Mouse (Mus musculus) hindbrain, embryonic 11.5 days (tissue): ENCODE measurements around the gene Acer3. TPM values are rescaled to one million over a fixed set of nuclear protein-coding genes. Genes with fewer than 3 reads are reported as not detected.
A peak's percentile ranks its signal among the peaks of the same experiment; 100 is the strongest.

Source experiments
- ATAC-seq: fragments of 200-750 bp; cut with Nextera tagmentation; 2 replicates; pipeline ENCODE4 v1.8.0; 2017; ENCODE audit warnings: mild to moderate bottlenecking, moderate TSS enrichment, moderate library complexity; ENCODE audit not compliant: low FRiP score
- DNase-seq: peaks from one replicate; pipeline ENCODE4 v3.0.0-alpha.2; 2015; ENCODE audit warnings: low spot score
- H3K27ac ChIP-seq: fragments of 300-500 bp; sonication (generic); 2 replicates; pipeline ENCODE4 v1.5.1; 2014; ENCODE audit warnings: mild to moderate bottlenecking, low read depth, low read length
- H3K27me3 ChIP-seq: fragments of 300-500 bp; sonication (generic); 2 replicates; pipeline ENCODE4 v1.6.1; 2014; ENCODE audit warnings: mild to moderate bottlenecking, low read length, moderate library complexity, mixed read lengths; ENCODE audit not compliant: control insufficient read depth, insufficient read depth
- H3K36me3 ChIP-seq: fragments of 300-500 bp; sonication (generic); 2 replicates; pipeline ENCODE4 v1.6.1; 2014; ENCODE audit warnings: mild to moderate bottlenecking, low read length, moderate library complexity, mixed read lengths; ENCODE audit not compliant: control insufficient read depth, insufficient read depth
- H3K4me1 ChIP-seq: fragments of 300-500 bp; sonication (generic); replicated peaks from 2 replicates; pipeline ENCODE4 v1.6.1; 2014; ENCODE audit warnings: low read length, mixed read lengths; ENCODE audit not compliant: control insufficient read depth, insufficient read depth
- H3K4me2 ChIP-seq: fragments of 300-500 bp; sonication (generic); replicated peaks from 2 replicates; pipeline ENCODE4 v1.6.1; 2014; ENCODE audit warnings: mild to moderate bottlenecking, low read depth, low read length
- H3K4me3 ChIP-seq: fragments of 300-500 bp; sonication (generic); 2 replicates; pipeline ENCODE4 v1.5.1; 2014; ENCODE audit warnings: low read depth, low read length
- H3K9ac ChIP-seq: fragments of 300-500 bp; sonication (generic); 2 replicates; pipeline ENCODE4 v1.6.1; 2014; ENCODE audit warnings: low read depth, low read length
- H3K9me3 ChIP-seq: fragments of 300-500 bp; sonication (generic); 2 replicates; pipeline ENCODE4 v1.6.1; 2016; ENCODE audit warnings: low read length; ENCODE audit not compliant: control insufficient read depth
- WGBS: fragments of 180-500 bp; shearing (Covaris S2); extraction: QIAGEN DNeasy Blood & Tissue Kit; methylation state at CpG from one replicate; pipeline ENCODE4 v1.1.7; 2014; 5-methylcytosine and 5-hydroxymethylcytosine counted together
- polyA plus RNA-seq: library from polyadenylated mRNA; unstranded; fragments of >200 nt; fragmentation: Nextera tagmentation; extraction: Ambion mirVana; gene quantifications from 2 replicates; pipeline ENCODE4 v1.2.1, GENCODE M21; 2014

Acer3 gene
- polyA plus RNA-seq, 1 experiment from 2014 or later = 16.9 TPM

GRCm38 (mm10) chr7:98199381-98199780 lies 121.6 kb downstream of the Acer3 start, which contains the start of gene B3gnt6:
Gene B3gnt6 (minus strand): TSS chr7:98199481.
- ATAC-seq = no peak
- no peaks in the 10 kb centered on the region for H3K9me3 ChIP-seq
- 88% methylated on average over 4 of the region's 4 CpGs for WGBS
- H3K36me3 ChIP-seq = no peaks in the 10 kb centered on the region
- no peak within 1 kb of the TSS for H3K27ac ChIP-seq
- no peaks in the 10 kb centered on the region for H3K4me1 ChIP-seq
- DNase-seq = no peak
- H3K4me2 ChIP-seq = no peak within 1 kb of the TSS
- H3K27me3 ChIP-seq = peaks cover 21% of the 10 kb centered on the region
- H3K4me3 ChIP-seq = no peak within 1 kb of the TSS
- no peak within 1 kb of the TSS for H3K9ac ChIP-seq

GRCm38 (mm10) chr7:98195151-98195801 lies 125.7 kb downstream of the Acer3 start:
- Histone ChIP-seq H3K4me1 (peaks cover 10% of the 10 kb centered on the region), H3K36me3 (no peaks in the 10 kb centered on the region), H3K9me3 (no peaks in the 10 kb centered on the region), H3K27me3 (peaks cover 50% of the 10 kb centered on the region), H3K4me2 (no peak overlapping the region), H3K4me3 (no peak overlapping the region), H3K27ac (no peak overlapping the region), H3K9ac (no peak overlapping the region)
- no peak for ATAC-seq
- DNase-seq = no peak
- 39% methylated on average over 10 of the region's 10 CpGs for WGBS

- Histone ChIP-seq H3K4me3 (peak overlapping the region; percentile 38), H3K27me3 (peaks cover 50% of the 10 kb centered on the region), H3K4me2 (peak overlapping the region; percentile 90), H3K9ac (peak overlapping the region; percentile 31; the same call in 1 of the 2 replicates), H3K9me3 (no peaks in the 10 kb centered on the region), H3K27ac (no peak overlapping the region), H3K4me1 (peaks cover 10% of the 10 kb centered on the region), H3K36me3 (no peaks in the 10 kb centered on the region)
- 3% methylated on average over 61 of the region's 61 CpGs for WGBS
- ATAC-seq (peak; percentile 49; the same call in 1 of the 2 replicates), DNase-seq (peak; percentile 54)
Observed at GRCm38 (mm10) chr7:98194026-98194792, 126.8 kb downstream of the Acer3 start.

GRCm38 (mm10) chr7:98193515-98194025 lies 127.4 kb downstream of the Acer3 start:
- WGBS = 9% methylated on average over 36 of the region's 36 CpGs
- H3K36me3 ChIP-seq = no peaks in the 10 kb centered on the region
- peak; percentile 67 for DNase-seq
- H3K4me3 ChIP-seq = peak overlapping the region; percentile 38
- peak; percentile 74; the same call in 1 of the 2 replicates for ATAC-seq
- H3K27me3 ChIP-seq = peaks cover 50% of the 10 kb centered on the region
- H3K4me1 ChIP-seq = peaks cover 10% of the 10 kb centered on the region
- H3K9ac ChIP-seq = peak overlapping the region; percentile 31; the same call in 1 of the 2 replicates
- H3K9me3 ChIP-seq = no peaks in the 10 kb centered on the region
- H3K4me2 ChIP-seq = peak overlapping the region; percentile 90
- no peak overlapping the region for H3K27ac ChIP-seq

GRCm38 (mm10) chr7:98191571-98192250 lies 129.3 kb downstream of the Acer3 start:
- Histone ChIP-seq H3K27me3 (peaks cover 49% of the 10 kb centered on the region), H3K9ac (no peak overlapping the region), H3K27ac (no peak overlapping the region), H3K36me3 (no peaks in the 10 kb centered on the region), H3K9me3 (no peaks in the 10 kb centered on the region), H3K4me1 (peaks cover 12% of the 10 kb centered on the region), H3K4me3 (no peak overlapping the region), H3K4me2 (no peak overlapping the region)
- ATAC-seq (no peak), DNase-seq (peak; percentile 33)
- 70% methylated on average over 17 of the region's 17 CpGs for WGBS

- Histone ChIP-seq H3K27ac (no peak overlapping the region), H3K4me1 (peaks cover 12% of the 10 kb centered on the region), H3K27me3 (peaks cover 40% of the 10 kb centered on the region), H3K4me2 (no peak overlapping the region), H3K4me3 (no peak overlapping the region), H3K36me3 (no peaks in the 10 kb centered on the region), H3K9ac (no peak overlapping the region), H3K9me3 (no peaks in the 10 kb centered on the region)
- ATAC-seq (no peak), DNase-seq (no peak)
- 86% methylated on average over 1 of the region's 1 CpGs for WGBS
Observed at GRCm38 (mm10) chr7:98190578-98190977, 130.4 kb downstream of the Acer3 start.

- peaks cover 33% of the 10 kb centered on the region for H3K27me3 ChIP-seq
Observed at GRCm38 (mm10) chr7:98189745-98190144, 131.3 kb downstream of the Acer3 start.

GRCm38 (mm10) chr7:98188680-98189079 lies 132.3 kb downstream of the Acer3 start:
- no peak for DNase-seq
- no peak for ATAC-seq
- H3K4me3 ChIP-seq = no peak overlapping the region
- peaks cover 22% of the 10 kb centered on the region for H3K27me3 ChIP-seq
- H3K9ac ChIP-seq = no peak overlapping the region
- H3K9me3 ChIP-seq = no peaks in the 10 kb centered on the region
- no peak overlapping the region for H3K4me2 ChIP-seq
- H3K27ac ChIP-seq = no peak overlapping the region
- H3K36me3 ChIP-seq = no peaks in the 10 kb centered on the region
- peaks cover 5% of the 10 kb centered on the region for H3K4me1 ChIP-seq
- WGBS = 86% methylated on average over 2 of the region's 2 CpGs

More at GRCm38 (mm10) chr7:98189745-98190144, 131.3 kb downstream of the Acer3 start:
- no peaks in the 10 kb centered on the region for H3K36me3 ChIP-seq
- ATAC-seq (no peak), DNase-seq (no peak)
- H3K9ac ChIP-seq = no peak overlapping the region
- H3K9me3 ChIP-seq = no peaks in the 10 kb centered on the region
- H3K4me2 ChIP-seq = no peak overlapping the region
- peaks cover 12% of the 10 kb centered on the region for H3K4me1 ChIP-seq
- 55% methylated on average over 3 of the region's 3 CpGs for WGBS
- no peak overlapping the region for H3K27ac ChIP-seq
- H3K4me3 ChIP-seq = no peak overlapping the region
